Mouse (Mus musculus) spleen, adult 18-20 months (tissue): Measurements from ENCODE around the gene Gm17078.
A peak's percentile ranks its signal among the peaks of the same experiment; 100 is the strongest.
"Not testable (repeated sequence)": the region's sequence is repeated elsewhere in the genome, so short reads cannot be mapped to it uniquely, and the experiment has no call there.

Experiments used
- DNase-seq, 2 experiments: peaks; one replicate each; pipeline ENCODE4 v3.0.0; 2022; ENCODE audit warnings: mixed read lengths in 2 of 2

The Gm17078 gene

GRCm38 (mm10) chr14:51611210-51611609 is at the start of gene Gm17078:
Gm17078 (minus strand) TSS chr14:51611310.
- no peak for DNase-seq

GRCm38 (mm10) chr14:51635566-51635965 is 24.5 kb upstream of the Gm17078 start, which contains the start of gene Gm4181:
Gm4181 (minus strand) TSS chr14:51635666.
- DNase-seq, result not testable (repeated sequence)

- peak; percentile 3 to 14 for DNase-seq
These were observed 21.3 kb upstream of the Gm17078 start for GRCm38 (mm10) chr14:51632426-51632825.

- DNase-seq, result not testable (repeated sequence)
These were observed 19.1 kb downstream of the Gm17078 start, which contains the start of gene Gm17174 for GRCm38 (mm10) chr14:51592039-51592438. Gm17174 (minus strand) TSS chr14:51592139.

- not testable (repeated sequence) for DNase-seq
These were observed 37.1 kb downstream of the Gm17078 start, which contains the start of gene Gm17175 for GRCm38 (mm10) chr14:51573963-51574362. Gm17175 (minus strand) TSS chr14:51574063.
